Mouse (Mus musculus): ENCODE results near the gene Ccn6. TPM values are rescaled to one million over a fixed set of nuclear protein-coding genes. Genes with fewer than 3 reads are reported as not detected.
A peak's percentile ranks its signal among the peaks of the same experiment; 100 is the strongest.
"Not testable (repeated sequence)": the region's sequence is repeated elsewhere in the genome, so short reads cannot be mapped to it uniquely, and the experiment has no call there.

The Ccn6 gene
- not detected in 2 replicates for total RNA-seq (2017)

- no peak for ATAC-seq (replicated peaks in 1 of 2; ENCODE audit: insufficient read depth in 1 of 2, low FRiP score in 2 of 2, low TSS enrichment in 1 of 2, low read depth in 1 of 2, poor library complexity in 2 of 2, severe bottlenecking in 2 of 2)
Observed at GRCm38 (mm10) chr10:39163694-39164093, at the start of gene Ccn6. Ccn6 (minus strand) TSS chr10:39163794.

- ATAC-seq (replicated peaks in 1 of 2; ENCODE audit: insufficient read depth in 1 of 2, low FRiP score in 2 of 2, low TSS enrichment in 1 of 2, low read depth in 1 of 2, poor library complexity in 2 of 2, severe bottlenecking in 2 of 2), result no peak
Observed at GRCm38 (mm10) chr10:39210031-39210430, 46.4 kb upstream of the Ccn6 start.

- ATAC-seq (replicated peaks in 1 of 2; ENCODE audit: insufficient read depth in 1 of 2, low FRiP score in 2 of 2, low TSS enrichment in 1 of 2, low read depth in 1 of 2, poor library complexity in 2 of 2, severe bottlenecking in 2 of 2), result no peak
Observed at GRCm38 (mm10) chr10:39209161-39210025, 45.8 kb upstream of the Ccn6 start.

GRCm38 (mm10) chr10:39208712-39209111, 45.1 kb upstream of the Ccn6 start:
- peak in 1 of 2 experiments; percentile 62; a peak in 1 of 4 replicates for ATAC-seq (replicated peaks in 1 of 2; ENCODE audit: insufficient read depth in 1 of 2, low FRiP score in 2 of 2, low TSS enrichment in 1 of 2, low read depth in 1 of 2, poor library complexity in 2 of 2, severe bottlenecking in 2 of 2)

GRCm38 (mm10) chr10:39207310-39207855, 43.8 kb upstream of the Ccn6 start:
- ATAC-seq (replicated peaks in 1 of 2; ENCODE audit: insufficient read depth in 1 of 2, low FRiP score in 2 of 2, low TSS enrichment in 1 of 2, low read depth in 1 of 2, poor library complexity in 2 of 2, severe bottlenecking in 2 of 2), result no peak

GRCm38 (mm10) chr10:39202490-39202889, 38.9 kb upstream of the Ccn6 start:
- no peak for ATAC-seq (replicated peaks in 1 of 2; ENCODE audit: insufficient read depth in 1 of 2, low FRiP score in 2 of 2, low TSS enrichment in 1 of 2, low read depth in 1 of 2, poor library complexity in 2 of 2, severe bottlenecking in 2 of 2)

- not testable (repeated sequence) for ATAC-seq (replicated peaks in 1 of 2; ENCODE audit: insufficient read depth in 1 of 2, low FRiP score in 2 of 2, low TSS enrichment in 1 of 2, low read depth in 1 of 2, poor library complexity in 2 of 2, severe bottlenecking in 2 of 2)
Observed at GRCm38 (mm10) chr10:39198216-39198615, 34.6 kb upstream of the Ccn6 start.

- peak; percentile 84 to 89 for ATAC-seq (replicated peaks in 1 of 2; ENCODE audit: insufficient read depth in 1 of 2, low FRiP score in 2 of 2, low TSS enrichment in 1 of 2, low read depth in 1 of 2, poor library complexity in 2 of 2, severe bottlenecking in 2 of 2)
Observed at GRCm38 (mm10) chr10:39192673-39193072, 29.1 kb upstream of the Ccn6 start.

GRCm38 (mm10) chr10:39185545-39185906, 21.9 kb upstream of the Ccn6 start:
- ATAC-seq (replicated peaks in 1 of 2; ENCODE audit: insufficient read depth in 1 of 2, low FRiP score in 2 of 2, low TSS enrichment in 1 of 2, low read depth in 1 of 2, poor library complexity in 2 of 2, severe bottlenecking in 2 of 2), result no peak

- no peak for ATAC-seq (replicated peaks in 1 of 2; ENCODE audit: insufficient read depth in 1 of 2, low FRiP score in 2 of 2, low TSS enrichment in 1 of 2, low read depth in 1 of 2, poor library complexity in 2 of 2, severe bottlenecking in 2 of 2)
Observed at GRCm38 (mm10) chr10:39184864-39185544, 21.4 kb upstream of the Ccn6 start.

- no peak for ATAC-seq (replicated peaks in 1 of 2; ENCODE audit: insufficient read depth in 1 of 2, low FRiP score in 2 of 2, low TSS enrichment in 1 of 2, low read depth in 1 of 2, poor library complexity in 2 of 2, severe bottlenecking in 2 of 2)
Observed at GRCm38 (mm10) chr10:39176981-39177380, 13.4 kb upstream of the Ccn6 start.

- no peak for ATAC-seq (replicated peaks in 1 of 2; ENCODE audit: insufficient read depth in 1 of 2, low FRiP score in 2 of 2, low TSS enrichment in 1 of 2, low read depth in 1 of 2, poor library complexity in 2 of 2, severe bottlenecking in 2 of 2)
Observed at GRCm38 (mm10) chr10:39173077-39173476, 9.5 kb upstream of the Ccn6 start.

GRCm38 (mm10) chr10:39172540-39172931, 8.9 kb upstream of the Ccn6 start:
- ATAC-seq (replicated peaks in 1 of 2; ENCODE audit: insufficient read depth in 1 of 2, low FRiP score in 2 of 2, low TSS enrichment in 1 of 2, low read depth in 1 of 2, poor library complexity in 2 of 2, severe bottlenecking in 2 of 2), result no peak

GRCm38 (mm10) chr10:39171603-39172539, 8.3 kb upstream of the Ccn6 start:
- ATAC-seq (replicated peaks in 1 of 2; ENCODE audit: insufficient read depth in 1 of 2, low FRiP score in 2 of 2, low TSS enrichment in 1 of 2, low read depth in 1 of 2, poor library complexity in 2 of 2, severe bottlenecking in 2 of 2), result peak; percentile 60 to 67; a peak in 3 of 4 replicates

- ATAC-seq (replicated peaks in 1 of 2; ENCODE audit: insufficient read depth in 1 of 2, low FRiP score in 2 of 2, low TSS enrichment in 1 of 2, low read depth in 1 of 2, poor library complexity in 2 of 2, severe bottlenecking in 2 of 2), result peak; percentile 87
Observed at GRCm38 (mm10) chr10:39171134-39171533, 7.5 kb upstream of the Ccn6 start.

GRCm38 (mm10) chr10:39170706-39171105, 7.1 kb upstream of the Ccn6 start:
- no peak; a peak in 1 of 4 replicates for ATAC-seq (replicated peaks in 1 of 2; ENCODE audit: insufficient read depth in 1 of 2, low FRiP score in 2 of 2, low TSS enrichment in 1 of 2, low read depth in 1 of 2, poor library complexity in 2 of 2, severe bottlenecking in 2 of 2)

GRCm38 (mm10) chr10:39170181-39170580, 6.6 kb upstream of the Ccn6 start:
- ATAC-seq (replicated peaks in 1 of 2; ENCODE audit: insufficient read depth in 1 of 2, low FRiP score in 2 of 2, low TSS enrichment in 1 of 2, low read depth in 1 of 2, poor library complexity in 2 of 2, severe bottlenecking in 2 of 2), result peak; percentile 21 to 33; a peak in 3 of 4 replicates

All from hematopoietic stem cell, adult 5-6 weeks (primary cell).